ENCODE assay signal across 8 mouse cellular contexts in genomic region chr8:88361044-88361707, GRCm38 (mm10). TPM values are rescaled to one million over a fixed set of nuclear protein-coding genes. Genes with fewer than 3 reads are reported as not detected.
A peak's percentile ranks its signal among the peaks of the same experiment; 100 is the strongest.
DNase-seq lines count a peak whose midpoint lies in the region; ATAC-seq and TF ChIP-seq lines count a peak whose summit lies in the region.

No protein-coding gene starts in this region.

- intact Hi-C loops in heart, postnatal 36 days (cut with DNase I): loop anchor here (5.0 kb wide), 1 partner anchor 161 kb away; the partner anchor contains the start of gene Nkd1

- DNase-seq in heart, postnatal 36 days: no peak
- peak; percentile 32 for DNase-seq in ES-CJ7 (ENCODE audit: low read depth, low spot score)
- DNase-seq in hindbrain, embryonic 14.5 days (ENCODE audit: low spot score): no peak
- DNase-seq in midbrain, postnatal 0 days (ENCODE audit: low spot score): no peak

- H3K4me3 ChIP-seq in heart, embryonic 11.5 days (ENCODE audit: low read depth, low read length): peak overlapping the region; percentile 97
- peak overlapping the region; percentile 92 for H3K4me3 ChIP-seq in cortical plate, adult 2 months (ENCODE audit: insufficient read depth, low read length)
- H3K4me3 ChIP-seq in hindbrain, embryonic 14.5 days (replicated peaks; ENCODE audit: low read length): peak overlapping the region; percentile 86
- H3K4me3 ChIP-seq in limb, embryonic 15.5 days: peak overlapping the region; percentile 96
- H3K4me3 ChIP-seq in midbrain, postnatal 0 days (ENCODE audit: low read depth, low read length): peak overlapping the region; percentile 100

- H3K4me2 ChIP-seq in heart, embryonic 11.5 days: peak overlapping the region; percentile 89
- H3K4me2 ChIP-seq in hindbrain, embryonic 14.5 days (replicated peaks): peak overlapping the region; percentile 99
- H3K4me2 ChIP-seq in limb, embryonic 15.5 days: peak overlapping the region; percentile 83
- H3K4me2 ChIP-seq in midbrain, postnatal 0 days (ENCODE audit: low read depth, low read length, poor library complexity, severe bottlenecking): peak overlapping the region; percentile 98

- peaks cover 11% of the 10 kb centered on the region for H3K4me1 ChIP-seq in heart, embryonic 11.5 days (ENCODE audit: control insufficient read depth, insufficient read depth, low read length)
- H3K4me1 ChIP-seq in cortical plate, adult 2 months (ENCODE audit: control insufficient read depth, insufficient read depth, low read length): peaks cover 3% of the 10 kb centered on the region; the same call in 1 of the 2 replicates
- peaks cover 18% of the 10 kb centered on the region for H3K4me1 ChIP-seq in hindbrain, embryonic 14.5 days (replicated peaks; ENCODE audit: control insufficient read depth, insufficient read depth, low read length)
- peaks cover 23% of the 10 kb centered on the region for H3K4me1 ChIP-seq in limb, embryonic 15.5 days
- H3K4me1 ChIP-seq in midbrain, postnatal 0 days (ENCODE audit: insufficient read depth, low read length): peaks cover 6% of the 10 kb centered on the region; the same call in 1 of the 2 replicates

- H3K9me3 ChIP-seq in heart, embryonic 11.5 days (replicated peaks; ENCODE audit: control insufficient read depth, low read length): no peaks in the 10 kb centered on the region
- no peaks in the 10 kb centered on the region for H3K9me3 ChIP-seq in hindbrain, embryonic 14.5 days (ENCODE audit: control insufficient read depth, low read length)
- no peaks in the 10 kb centered on the region for H3K9me3 ChIP-seq in limb, embryonic 15.5 days
- no peaks in the 10 kb centered on the region for H3K9me3 ChIP-seq in midbrain, postnatal 0 days (ENCODE audit: low read length)

- peaks cover 10% of the 10 kb centered on the region for H3K36me3 ChIP-seq in heart, embryonic 11.5 days (ENCODE audit: control insufficient read depth, insufficient read depth, low read length)
- H3K36me3 ChIP-seq in hindbrain, embryonic 14.5 days (replicated peaks; ENCODE audit: control insufficient read depth, insufficient read depth): peaks cover 30% of the 10 kb centered on the region
- peaks cover 31% of the 10 kb centered on the region for H3K36me3 ChIP-seq in limb, embryonic 15.5 days
- peaks cover 6% of the 10 kb centered on the region; the same call in 1 of the 2 replicates for H3K36me3 ChIP-seq in midbrain, postnatal 0 days (ENCODE audit: insufficient read depth, low read length)

- H3K27me3 ChIP-seq in heart, embryonic 11.5 days (ENCODE audit: control insufficient read depth, insufficient read depth, low read length): no peaks in the 10 kb centered on the region
- H3K27me3 ChIP-seq in hindbrain, embryonic 14.5 days (ENCODE audit: control insufficient read depth, insufficient read depth, low read length): no peaks in the 10 kb centered on the region
- H3K27me3 ChIP-seq in limb, embryonic 15.5 days: no peaks in the 10 kb centered on the region
- no peaks in the 10 kb centered on the region for H3K27me3 ChIP-seq in midbrain, postnatal 0 days (ENCODE audit: insufficient read depth, low read length)

- no peak for TF ChIP-seq POLR2A in cortical plate, adult 2 months (IDR thresholded peaks at IDR 0.05; ENCODE audit: extremely low read depth, insufficient read depth, low read length)

- no peak for ATAC-seq in heart, embryonic 11.5 days (replicated peaks; ENCODE audit: insufficient number of reproducible peaks, low FRiP score, low TSS enrichment)
- ATAC-seq in hindbrain, embryonic 14.5 days (ENCODE audit: low FRiP score): peak; percentile 32; the same call in 1 of the 2 replicates
- peak; percentile 36; the same call in 1 of the 2 replicates for ATAC-seq in limb, embryonic 15.5 days (ENCODE audit: insufficient number of reproducible peaks, low FRiP score, low TSS enrichment, low read depth)
- ATAC-seq in midbrain, postnatal 0 days (ENCODE audit: low FRiP score): no peak
- ATAC-seq in activated CD4-positive, CD25-positive, alpha-beta regulatory T cell, adult 4 months: no peak

- peak overlapping the region; percentile 86 for H3K27ac ChIP-seq in heart, embryonic 11.5 days (ENCODE audit: low read depth, low read length)
- H3K27ac ChIP-seq in cortical plate, adult 2 months (ENCODE audit: insufficient read depth, low read length): 0 out of 2 replicates have a peak overlapping the region, but pooled peaks have one; percentile 100
- H3K27ac ChIP-seq in hindbrain, embryonic 14.5 days: peak overlapping the region; percentile 84
- peak overlapping the region; percentile 92 for H3K27ac ChIP-seq in limb, embryonic 15.5 days
- H3K27ac ChIP-seq in midbrain, postnatal 0 days (ENCODE audit: low read depth, low read length): peak overlapping the region; percentile 76

- WGBS in heart, embryonic 11.5 days (ENCODE audit: insufficient replicate concordance): 1% methylated on average over 31 of the region's 31 CpGs
- 2% methylated on average over 31 of the region's 31 CpGs for WGBS in hindbrain, embryonic 14.5 days
- 2% methylated on average over 31 of the region's 31 CpGs for WGBS in limb, embryonic 15.5 days
- WGBS in midbrain, postnatal 0 days: under 1% methylated on average over 31 of the region's 31 CpGs

- peak overlapping the region; percentile 97 for H3K9ac ChIP-seq in heart, embryonic 11.5 days (ENCODE audit: low read depth, low read length)
- peak overlapping the region; percentile 90 for H3K9ac ChIP-seq in hindbrain, embryonic 14.5 days
- H3K9ac ChIP-seq in limb, embryonic 15.5 days: peak overlapping the region; percentile 96
- H3K9ac ChIP-seq in midbrain, postnatal 0 days (replicated peaks; ENCODE audit: low read length, poor library complexity, severe bottlenecking): peak overlapping the region; percentile 88

- no peak for TF ChIP-seq CTCF in cortical plate, adult 2 months (IDR thresholded peaks at IDR 0.05; ENCODE audit: extremely low read depth, insufficient read depth, low read length)
- TF ChIP-seq CTCF in midbrain, postnatal 0 days (IDR thresholded peaks at IDR 0.05): no peak

RNA-seq across cellular contexts. Expression of gene Brd7, which starts 0.8 kb away (rescaled TPM):
- 73.3 and 79.7 TPM in 2 replicates for polyA plus RNA-seq in heart, embryonic 11.5 days (2014; fragmentation: Nextera tagmentation; extraction: Ambion mirVana)
- total RNA-seq in heart, postnatal 36 days (2021): 10 to 100 TPM; 70.9 to 83.8 TPM
- polyA plus RNA-seq in cortical plate, adult 2 months (2012; rRNA removed): 54.2 and 59.2 TPM in 2 replicates
- polyA plus RNA-seq in hindbrain, embryonic 14.5 days (2014; fragmentation: Nextera tagmentation; extraction: Ambion mirVana): 55.7 and 63.9 TPM in 2 replicates
- polyA plus RNA-seq in limb, embryonic 15.5 days (2015; fragmentation: Nextera tagmentation; extraction: Ambion mirVana): 54.4 and 63.2 TPM in 2 replicates
- total RNA-seq in midbrain, postnatal 0 days (2014; rRNA removed): 29.7 and 35.6 TPM in 2 replicates
- 55.0 and 60.7 TPM in 2 replicates for polyA plus RNA-seq in midbrain, postnatal 0 days (2015; fragmentation: Nextera tagmentation; extraction: Ambion mirVana)
- 10 to 100 TPM; 43.8 to 57.1 TPM for polyA plus RNA-seq in activated CD4-positive, CD25-positive, alpha-beta regulatory T cell, adult 4 months (2017; shearing (Covaris generic))

Comparison
In these comparisons a context has a peak if more than half of its experiments do, and no peak if none do; other contexts are left out.
1. ATAC-seq: peak in hindbrain, embryonic 14.5 days (single experiment) and limb, embryonic 15.5 days (single experiment); none in heart, embryonic 11.5 days (single experiment), midbrain, postnatal 0 days (single experiment) and activated CD4-positive, CD25-positive, alpha-beta regulatory T cell, adult 4 months (single experiment).
2. Peak in every context shown above with its lines, with median percentiles within 50 percentile points of each other: H3K27ac ChIP-seq, H3K4me2 ChIP-seq, H3K4me3 ChIP-seq and H3K9ac ChIP-seq.